Mouse (Mus musculus) olfactory bulb, adult 2 months (tissue): ENCODE measurements around the gene Serpina16.

Source experiments
- CTCF ChIP-seq: fragments of 200-500 bp; IDR thresholded peaks from 2 replicates; pipeline ENCODE4 v1.5.1; 2012; ENCODE audit warnings: low read depth, mild to moderate bottlenecking, low read length, moderate library complexity; ENCODE audit not compliant: insufficient read depth
- POLR2A ChIP-seq: fragments of 200-500 bp; IDR thresholded peaks from 2 replicates; pipeline ENCODE4 v1.6.1; 2012; ENCODE audit warnings: mild to moderate bottlenecking, low read depth, low read length, moderate library complexity; ENCODE audit not compliant: insufficient read depth

GRCm38 (mm10) chr12:103646314-103646713 lies 29.6 kb downstream of the Serpina16 start:
- no peak for TF ChIP-seq CTCF
- TF ChIP-seq POLR2A: no peak
